Mouse (Mus musculus): ENCODE data around the gene Dnajc15. TPM values are rescaled to one million over a fixed set of nuclear protein-coding genes. Genes with fewer than 3 reads are reported as not detected.
"Not testable (repeated sequence)": the region's sequence is repeated elsewhere in the genome, so short reads cannot be mapped to it uniquely, and the experiment has no call there.

The Dnajc15 gene
- polyA plus RNA-seq, 1 experiment from 2014 or later, result 81.9 TPM

GRCm38 (mm10) chr14:77895951-77896350 is 21.0 kb upstream of the Dnajc15 start:
- no peak for ATAC-seq (ENCODE audit: low read depth)
- no peak overlapping the region for H3K27ac ChIP-seq (ENCODE audit: low read length)
- no peaks in the 10 kb centered on the region for H3K36me3 ChIP-seq (ENCODE audit: control insufficient read depth, insufficient read depth, low read length)
- no peak overlapping the region for H3K9ac ChIP-seq (ENCODE audit: low read length)
- no peaks in the 10 kb centered on the region for H3K4me1 ChIP-seq (replicated peaks; ENCODE audit: control insufficient read depth, insufficient read depth, low read length)
- no peak overlapping the region for H3K4me3 ChIP-seq (ENCODE audit: low read length)
- 78% methylated on average over 3 of the region's 3 CpGs for WGBS
- no peaks in the 10 kb centered on the region for H3K27me3 ChIP-seq (ENCODE audit: control insufficient read depth, insufficient read depth, low read depth, low read length)
- H3K9me3 ChIP-seq (ENCODE audit: control insufficient read depth, low read length), result no peaks in the 10 kb centered on the region
- H3K4me2 ChIP-seq (ENCODE audit: low read depth, low read length), result no peak overlapping the region

DNA sequence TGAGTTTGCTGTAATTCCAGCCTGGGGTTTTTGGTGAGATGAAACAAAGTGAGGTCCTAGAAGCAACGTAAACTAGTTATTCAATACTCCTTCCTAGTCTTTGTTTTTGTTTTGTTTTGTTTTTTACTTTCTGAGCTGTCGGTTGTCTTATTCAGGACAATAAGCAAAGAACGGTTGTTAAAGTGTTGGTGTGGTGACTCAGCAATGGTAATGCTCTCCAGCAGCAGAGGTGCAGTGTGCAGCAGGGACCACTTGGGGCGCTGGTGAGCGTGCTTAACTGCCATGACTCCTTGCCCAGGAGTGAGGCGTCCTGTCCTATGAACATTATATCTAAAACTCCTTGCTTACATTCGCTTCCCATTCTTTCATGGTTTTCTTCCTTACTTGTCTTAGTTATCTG is 15.0 kb upstream of the Dnajc15 start:
- Histone ChIP-seq H3K27me3 (ENCODE audit: control insufficient read depth, insufficient read depth, low read depth, low read length) (no peaks in the 10 kb centered on the region), H3K9ac (ENCODE audit: low read length) (no peak overlapping the region), H3K36me3 (ENCODE audit: control insufficient read depth, insufficient read depth, low read length) (no peaks in the 10 kb centered on the region), H3K9me3 (ENCODE audit: control insufficient read depth, low read length) (no peaks in the 10 kb centered on the region), H3K27ac (ENCODE audit: low read length) (no peak overlapping the region), H3K4me1 (replicated peaks; ENCODE audit: control insufficient read depth, insufficient read depth, low read length) (no peaks in the 10 kb centered on the region), H3K4me3 (ENCODE audit: low read length) (no peak overlapping the region), H3K4me2 (ENCODE audit: low read depth, low read length) (no peak overlapping the region)
- ATAC-seq (ENCODE audit: low read depth), result no peak
- WGBS, result 84% methylated on average over 7 of the region's 7 CpGs

DNA sequence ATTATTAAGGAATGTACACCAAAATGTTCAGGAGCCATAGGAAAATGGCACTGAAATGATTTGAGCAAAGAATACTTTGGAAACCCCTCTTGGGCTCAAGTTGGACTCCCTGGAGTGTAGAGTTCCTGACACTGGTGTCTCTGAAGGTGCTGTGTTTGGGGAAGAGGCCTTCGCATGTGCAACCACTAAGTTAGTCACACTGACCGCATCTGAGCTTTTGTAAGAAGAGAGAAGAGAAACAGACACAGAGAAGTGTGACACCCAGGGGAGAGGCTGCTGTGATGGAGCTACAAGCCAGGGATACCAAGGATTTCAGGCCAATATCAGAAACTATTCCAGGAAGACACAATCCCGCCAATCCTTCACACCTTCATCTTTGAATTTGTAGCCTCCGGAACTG is 12.0 kb upstream of the Dnajc15 start:
- Histone ChIP-seq H3K27ac (ENCODE audit: low read length) (no peak overlapping the region), H3K4me1 (replicated peaks; ENCODE audit: control insufficient read depth, insufficient read depth, low read length) (no peaks in the 10 kb centered on the region)
- 82% methylated on average over 4 of the region's 4 CpGs for WGBS

GRCm38 (mm10) chr14:77886376-77886775 is 11.5 kb upstream of the Dnajc15 start:
- Histone ChIP-seq H3K4me1 (replicated peaks; ENCODE audit: control insufficient read depth, insufficient read depth, low read length) (no peaks in the 10 kb centered on the region), H3K27ac (ENCODE audit: low read length) (no peak overlapping the region), H3K27me3 (ENCODE audit: control insufficient read depth, insufficient read depth, low read depth, low read length) (no peaks in the 10 kb centered on the region), H3K9ac (ENCODE audit: low read length) (no peak overlapping the region), H3K4me2 (ENCODE audit: low read depth, low read length) (no peak overlapping the region), H3K4me3 (ENCODE audit: low read length) (no peak overlapping the region), H3K36me3 (ENCODE audit: control insufficient read depth, insufficient read depth, low read length) (no peaks in the 10 kb centered on the region), H3K9me3 (ENCODE audit: control insufficient read depth, low read length) (no peaks in the 10 kb centered on the region)
- 57% methylated on average over 3 of the region's 3 CpGs for WGBS
- no peak for ATAC-seq (ENCODE audit: low read depth)

More for the DNA sequence above, 12.0 kb upstream of the Dnajc15 start:
- no peak overlapping the region for H3K4me3 ChIP-seq (ENCODE audit: low read length)
- H3K4me2 ChIP-seq (ENCODE audit: low read depth, low read length), result no peak overlapping the region
- no peak overlapping the region for H3K9ac ChIP-seq (ENCODE audit: low read length)
- H3K27me3 ChIP-seq (ENCODE audit: control insufficient read depth, insufficient read depth, low read depth, low read length), result no peaks in the 10 kb centered on the region
- no peaks in the 10 kb centered on the region for H3K36me3 ChIP-seq (ENCODE audit: control insufficient read depth, insufficient read depth, low read length)
- no peaks in the 10 kb centered on the region for H3K9me3 ChIP-seq (ENCODE audit: control insufficient read depth, low read length)
- ATAC-seq (ENCODE audit: low read depth), result no peak

DNA sequence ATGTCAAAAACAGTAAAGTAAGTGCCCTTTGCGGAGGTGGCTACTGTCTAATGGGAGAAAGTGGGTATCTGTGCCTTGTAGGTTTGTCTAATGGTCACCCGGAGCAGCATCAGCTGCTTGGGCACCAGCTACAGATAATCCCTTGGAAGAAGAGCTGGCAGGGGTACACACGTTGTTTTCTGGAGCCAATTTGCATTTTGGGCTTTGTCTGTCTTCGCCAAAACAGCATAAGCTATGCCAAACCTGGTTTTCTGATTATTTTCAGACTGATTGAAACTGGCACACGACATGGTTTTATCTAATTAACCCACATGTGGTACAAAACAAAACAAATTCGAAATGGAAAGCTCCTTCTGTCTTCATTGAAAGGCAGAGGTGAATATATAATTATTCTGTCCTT is 7.7 kb upstream of the Dnajc15 start:
- Histone ChIP-seq H3K36me3 (ENCODE audit: control insufficient read depth, insufficient read depth, low read length) (no peaks in the 10 kb centered on the region), H3K27ac (ENCODE audit: low read length) (no peak overlapping the region), H3K4me3 (ENCODE audit: low read length) (no peak overlapping the region), H3K27me3 (ENCODE audit: control insufficient read depth, insufficient read depth, low read depth, low read length) (no peaks in the 10 kb centered on the region), H3K9me3 (ENCODE audit: control insufficient read depth, low read length) (no peaks in the 10 kb centered on the region), H3K9ac (ENCODE audit: low read length) (no peak overlapping the region), H3K4me1 (replicated peaks; ENCODE audit: control insufficient read depth, insufficient read depth, low read length) (no peaks in the 10 kb centered on the region), H3K4me2 (ENCODE audit: low read depth, low read length) (no peak overlapping the region)
- ATAC-seq (ENCODE audit: low read depth), result no peak
- WGBS, result 76% methylated on average over 6 of the region's 6 CpGs

DNA sequence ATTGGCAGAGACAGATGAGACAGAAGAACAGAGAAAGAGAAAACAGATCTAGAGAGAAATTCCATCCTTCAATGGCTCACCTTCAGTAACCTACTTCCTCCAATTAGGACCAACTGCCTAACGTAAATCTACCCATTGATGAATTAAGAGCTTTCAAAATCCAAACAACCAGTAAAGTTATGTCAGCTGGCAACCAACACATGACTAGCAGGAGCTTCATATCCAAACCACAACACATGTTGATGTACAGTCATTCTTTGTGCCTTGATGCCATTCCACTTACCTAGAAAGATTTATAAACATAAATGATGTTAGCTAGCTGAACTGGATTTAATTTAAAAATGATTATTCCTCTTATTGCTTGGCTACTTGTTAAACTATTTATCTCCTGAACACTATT is 7.1 kb upstream of the Dnajc15 start:
- WGBS, result 52% methylated on average over 1 of the region's 1 CpGs
- Histone ChIP-seq H3K4me3 (ENCODE audit: low read length) (no peak overlapping the region), H3K9me3 (ENCODE audit: control insufficient read depth, low read length) (no peaks in the 10 kb centered on the region), H3K4me2 (ENCODE audit: low read depth, low read length) (no peak overlapping the region), H3K27ac (ENCODE audit: low read length) (no peak overlapping the region), H3K4me1 (replicated peaks; ENCODE audit: control insufficient read depth, insufficient read depth, low read length) (no peaks in the 10 kb centered on the region), H3K9ac (ENCODE audit: low read length) (no peak overlapping the region), H3K27me3 (ENCODE audit: control insufficient read depth, insufficient read depth, low read depth, low read length) (no peaks in the 10 kb centered on the region), H3K36me3 (ENCODE audit: control insufficient read depth, insufficient read depth, low read length) (no peaks in the 10 kb centered on the region)
- no peak for ATAC-seq (ENCODE audit: low read depth)

GRCm38 (mm10) chr14:77877876-77878275 is 3.0 kb upstream of the Dnajc15 start:
- ATAC-seq (ENCODE audit: low read depth); H3K4me1 ChIP-seq (replicated peaks; ENCODE audit: control insufficient read depth, insufficient read depth, low read length); H3K9me3 ChIP-seq (ENCODE audit: control insufficient read depth, low read length); H3K27ac ChIP-seq (ENCODE audit: low read length); H3K27me3 ChIP-seq (ENCODE audit: control insufficient read depth, insufficient read depth, low read depth, low read length); H3K4me2 ChIP-seq (ENCODE audit: low read depth, low read length); H3K9ac ChIP-seq (ENCODE audit: low read length); H3K4me3 ChIP-seq (ENCODE audit: low read length); H3K36me3 ChIP-seq (ENCODE audit: control insufficient read depth, insufficient read depth, low read length): not testable (repeated sequence)
- 48% methylated on average over 2 of the region's 2 CpGs for WGBS

DNA sequence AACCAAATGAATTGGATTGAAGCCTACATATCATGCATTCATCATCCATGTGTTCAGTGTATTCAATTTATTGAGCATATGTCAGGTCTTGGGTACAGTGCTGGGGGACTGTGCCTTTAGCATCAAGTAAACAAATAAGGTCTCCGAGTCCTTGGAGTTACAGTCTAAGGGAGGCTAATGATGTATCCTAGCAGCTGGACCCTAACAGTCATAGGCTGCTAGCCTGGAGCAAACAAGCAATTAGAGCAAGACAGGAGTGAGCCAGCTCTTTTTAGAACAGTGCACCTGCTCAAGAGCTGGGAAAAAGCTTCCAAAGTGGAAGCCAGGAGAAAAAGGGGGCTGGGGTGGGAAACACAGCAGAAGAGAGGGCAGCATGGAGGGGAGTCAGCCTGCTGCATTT is 1.3 kb upstream of the Dnajc15 start:
- H3K36me3 ChIP-seq (ENCODE audit: control insufficient read depth, insufficient read depth, low read length), result no peaks in the 10 kb centered on the region
- H3K27me3 ChIP-seq (ENCODE audit: control insufficient read depth, insufficient read depth, low read depth, low read length), result no peaks in the 10 kb centered on the region
- 76% methylated on average over 1 of the region's 1 CpGs for WGBS
- H3K27ac ChIP-seq (ENCODE audit: low read length), result no peak overlapping the region
- H3K9ac ChIP-seq (ENCODE audit: low read length), result no peak overlapping the region
- no peaks in the 10 kb centered on the region for H3K9me3 ChIP-seq (ENCODE audit: control insufficient read depth, low read length)
- H3K4me2 ChIP-seq (ENCODE audit: low read depth, low read length), result no peak overlapping the region
- no peak overlapping the region for H3K4me3 ChIP-seq (ENCODE audit: low read length)
- H3K4me1 ChIP-seq (replicated peaks; ENCODE audit: control insufficient read depth, insufficient read depth, low read length), result peaks cover 4% of the 10 kb centered on the region; the same call in 1 of the 2 replicates
- no peak for ATAC-seq (ENCODE audit: low read depth)

DNA sequence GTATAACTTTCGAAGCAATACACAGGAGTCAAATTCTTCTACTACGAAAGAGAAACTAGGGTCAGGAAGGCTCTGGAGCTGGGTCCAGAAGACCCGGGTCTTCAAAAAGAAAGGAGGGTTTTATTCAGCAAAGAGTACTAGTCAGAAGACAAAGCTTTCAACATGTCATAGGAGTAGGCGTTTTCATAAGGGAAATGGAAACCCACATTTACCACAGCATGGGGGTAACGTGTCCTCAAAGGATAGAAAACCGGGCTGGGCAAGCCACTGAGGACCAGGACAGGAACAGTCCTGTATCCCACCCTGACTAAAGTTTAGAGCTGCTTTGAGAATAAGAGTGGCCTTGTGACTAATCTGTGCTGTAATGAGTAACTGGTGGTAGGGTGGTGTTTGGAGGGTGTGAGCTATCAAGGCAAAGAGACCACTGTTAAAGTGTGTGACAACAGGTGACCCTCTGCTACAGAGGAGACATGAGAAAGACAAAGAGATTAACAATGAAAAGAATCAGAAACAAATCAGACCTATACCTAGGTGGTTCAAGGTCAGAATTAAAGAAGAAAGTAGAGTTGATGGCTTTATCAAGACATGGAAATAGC is 3.4 kb downstream of the Dnajc15 start:
- Histone ChIP-seq H3K4me1 (replicated peaks; ENCODE audit: control insufficient read depth, insufficient read depth, low read length) (peaks cover 4% of the 10 kb centered on the region; the same call in 1 of the 2 replicates), H3K4me2 (ENCODE audit: low read depth, low read length) (no peak overlapping the region), H3K36me3 (ENCODE audit: control insufficient read depth, insufficient read depth, low read length) (no peaks in the 10 kb centered on the region; the same call in 1 of the 2 replicates), H3K27me3 (ENCODE audit: control insufficient read depth, insufficient read depth, low read depth, low read length) (no peaks in the 10 kb centered on the region), H3K9ac (ENCODE audit: low read length) (no peak overlapping the region), H3K27ac (ENCODE audit: low read length) (no peak overlapping the region), H3K9me3 (ENCODE audit: control insufficient read depth, low read length) (no peaks in the 10 kb centered on the region), H3K4me3 (ENCODE audit: low read length) (no peak overlapping the region)
- no peak for ATAC-seq (ENCODE audit: low read depth)
- WGBS, result 86% methylated on average over 6 of the region's 6 CpGs

- WGBS, result 77% methylated on average over 3 of the region's 3 CpGs
- Histone ChIP-seq H3K4me2 (ENCODE audit: low read depth, low read length) (no peak overlapping the region), H3K27me3 (ENCODE audit: control insufficient read depth, insufficient read depth, low read depth, low read length) (no peaks in the 10 kb centered on the region), H3K36me3 (ENCODE audit: control insufficient read depth, insufficient read depth, low read length) (no peaks in the 10 kb centered on the region; the same call in 1 of the 2 replicates), H3K9ac (ENCODE audit: low read length) (no peak overlapping the region), H3K9me3 (ENCODE audit: control insufficient read depth, low read length) (no peaks in the 10 kb centered on the region), H3K4me3 (ENCODE audit: low read length) (no peak overlapping the region), H3K27ac (ENCODE audit: low read length) (no peak overlapping the region), H3K4me1 (replicated peaks; ENCODE audit: control insufficient read depth, insufficient read depth, low read length) (peaks cover 4% of the 10 kb centered on the region; the same call in 1 of the 2 replicates)
- no peak for ATAC-seq (ENCODE audit: low read depth)
Measured at GRCm38 (mm10) chr14:77870926-77871325, 4.0 kb downstream of the Dnajc15 start.

All from lung, embryonic 16.5 days (tissue).